Mouse (Mus musculus): ENCODE results near the gene Ccdc117. TPM values are rescaled to one million over a fixed set of nuclear protein-coding genes. Genes with fewer than 3 reads are reported as not detected.
"Not testable (repeated sequence)": the region's sequence is repeated elsewhere in the genome, so short reads cannot be mapped to it uniquely, and the experiment has no call there.

Gene Ccdc117
- total and polyA plus RNA-seq, 2 experiments from 2014 or later = 6.1 to 8.2 TPM

GRCm38 (mm10) chr11:5551931-5552330 is 9.9 kb upstream of the Ccdc117 start:
- no peak overlapping the region for H3K27ac ChIP-seq (ENCODE audit: low read depth, low read length)
- no peak overlapping the region for H3K9ac ChIP-seq (replicated peaks; ENCODE audit: low read length, poor library complexity, severe bottlenecking)
- TF ChIP-seq CTCF (IDR thresholded peaks at IDR 0.05) = no peak
- H3K36me3 ChIP-seq (ENCODE audit: insufficient read depth, low read length) = no peaks in the 10 kb centered on the region
- DNase-seq (ENCODE audit: low spot score) = no peak
- H3K4me2 ChIP-seq (ENCODE audit: low read depth, low read length, poor library complexity, severe bottlenecking) = no peak overlapping the region
- no peaks in the 10 kb centered on the region for H3K9me3 ChIP-seq (ENCODE audit: low read length)
- ATAC-seq (ENCODE audit: low FRiP score) = no peak
- no peak overlapping the region for H3K4me3 ChIP-seq (ENCODE audit: low read depth, low read length)
- no peaks in the 10 kb centered on the region for H3K27me3 ChIP-seq (ENCODE audit: insufficient read depth, low read length)
- 60% methylated on average over 1 of the region's 1 CpGs for WGBS
- H3K4me1 ChIP-seq (ENCODE audit: insufficient read depth, low read length) = no peaks in the 10 kb centered on the region

- ATAC-seq (ENCODE audit: low FRiP score) (no peak), DNase-seq (ENCODE audit: low spot score) (no peak)
- no peak overlapping the region for H3K4me2 ChIP-seq (ENCODE audit: low read depth, low read length, poor library complexity, severe bottlenecking)
- no peak overlapping the region for H3K9ac ChIP-seq (replicated peaks; ENCODE audit: low read length, poor library complexity, severe bottlenecking)
- H3K4me3 ChIP-seq (ENCODE audit: low read depth, low read length) = no peak overlapping the region
- no peaks in the 10 kb centered on the region for H3K27me3 ChIP-seq (ENCODE audit: insufficient read depth, low read length)
- no peaks in the 10 kb centered on the region for H3K9me3 ChIP-seq (ENCODE audit: low read length)
- H3K36me3 ChIP-seq (ENCODE audit: insufficient read depth, low read length) = no peaks in the 10 kb centered on the region
- no peak for TF ChIP-seq CTCF (IDR thresholded peaks at IDR 0.05)
- 92% methylated on average over 5 of the region's 5 CpGs for WGBS
- no peaks in the 10 kb centered on the region for H3K4me1 ChIP-seq (ENCODE audit: insufficient read depth, low read length)
- H3K27ac ChIP-seq (ENCODE audit: low read depth, low read length) = no peak overlapping the region
Observed at GRCm38 (mm10) chr11:5551430-5551829, 9.4 kb upstream of the Ccdc117 start.

DNA sequence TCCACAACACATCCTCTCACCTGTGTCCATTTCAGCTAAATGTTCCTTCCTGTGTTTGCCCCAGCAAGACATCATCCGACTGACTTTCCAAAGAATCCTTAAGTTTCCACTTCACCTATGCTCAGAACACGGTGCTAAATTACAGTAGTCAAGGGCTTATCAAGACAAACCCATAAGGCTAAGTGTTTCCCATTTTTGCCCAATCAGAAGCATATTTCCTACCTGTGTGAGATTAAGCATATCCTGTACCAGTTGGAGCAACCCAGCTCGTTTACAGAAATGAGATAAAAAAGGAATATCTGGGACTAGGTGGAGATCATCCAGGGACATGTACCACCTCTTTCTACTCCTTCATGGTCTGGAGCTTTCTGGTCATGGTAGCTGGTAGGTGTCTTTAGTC is 4.7 kb upstream of the Ccdc117 start:
- ATAC-seq (ENCODE audit: low FRiP score) (no peak), DNase-seq (ENCODE audit: low spot score) (no peak)
- WGBS = 89% methylated on average over 3 of the region's 3 CpGs
- Histone ChIP-seq H3K4me3 (ENCODE audit: low read depth, low read length) (no peak overlapping the region), H3K27me3 (ENCODE audit: insufficient read depth, low read length) (no peaks in the 10 kb centered on the region), H3K4me1 (ENCODE audit: insufficient read depth, low read length) (no peaks in the 10 kb centered on the region), H3K9ac (replicated peaks; ENCODE audit: low read length, poor library complexity, severe bottlenecking) (no peak overlapping the region), H3K4me2 (ENCODE audit: low read depth, low read length, poor library complexity, severe bottlenecking) (no peak overlapping the region), H3K27ac (ENCODE audit: low read depth, low read length) (no peak overlapping the region), H3K9me3 (ENCODE audit: low read length) (no peaks in the 10 kb centered on the region), H3K36me3 (ENCODE audit: insufficient read depth, low read length) (no peaks in the 10 kb centered on the region)
- no peak for TF ChIP-seq CTCF (IDR thresholded peaks at IDR 0.05)

- H3K4me3 ChIP-seq (ENCODE audit: low read depth, low read length) = no peak overlapping the region
- ATAC-seq (ENCODE audit: low FRiP score) (no peak), DNase-seq (ENCODE audit: low spot score) (no peak)
- no peak overlapping the region for H3K9ac ChIP-seq (replicated peaks; ENCODE audit: low read length, poor library complexity, severe bottlenecking)
- H3K4me2 ChIP-seq (ENCODE audit: low read depth, low read length, poor library complexity, severe bottlenecking) = no peak overlapping the region
- no peaks in the 10 kb centered on the region for H3K36me3 ChIP-seq (ENCODE audit: insufficient read depth, low read length)
- no peaks in the 10 kb centered on the region for H3K9me3 ChIP-seq (ENCODE audit: low read length)
- H3K27me3 ChIP-seq (ENCODE audit: insufficient read depth, low read length) = no peaks in the 10 kb centered on the region
- no peak for TF ChIP-seq CTCF (IDR thresholded peaks at IDR 0.05)
- WGBS = 72% methylated on average over 4 of the region's 4 CpGs
- H3K27ac ChIP-seq (ENCODE audit: low read depth, low read length) = no peak overlapping the region
- peaks cover 5% of the 10 kb centered on the region; the same call in 1 of the 2 replicates for H3K4me1 ChIP-seq (ENCODE audit: insufficient read depth, low read length)
Observed at GRCm38 (mm10) chr11:5545457-5545856, 3.5 kb upstream of the Ccdc117 start.

DNA sequence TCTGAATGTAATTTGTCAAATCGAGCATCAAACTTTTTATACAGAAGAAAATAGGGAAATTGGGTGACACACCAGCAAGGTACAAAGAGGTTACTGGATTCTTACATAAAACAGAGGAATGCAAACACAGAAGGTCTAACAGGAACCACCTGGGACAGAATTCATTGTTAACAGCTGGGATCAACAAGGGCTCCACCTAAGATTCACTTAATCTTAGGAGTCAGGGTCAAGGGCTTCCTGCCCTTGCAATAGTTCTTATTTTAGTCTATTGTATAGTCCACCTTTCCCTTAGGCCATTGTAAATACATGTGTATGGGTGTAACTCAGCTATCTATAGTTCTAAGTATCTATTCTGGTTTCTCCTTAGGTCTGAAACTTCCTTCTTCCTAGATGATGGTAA is 2.7 kb upstream of the Ccdc117 start:
- H3K9me3 ChIP-seq (ENCODE audit: low read length); H3K4me2 ChIP-seq (ENCODE audit: low read depth, low read length, poor library complexity, severe bottlenecking); H3K36me3 ChIP-seq (ENCODE audit: insufficient read depth, low read length); H3K27ac ChIP-seq (ENCODE audit: low read depth, low read length); H3K4me1 ChIP-seq (ENCODE audit: insufficient read depth, low read length); DNase-seq (ENCODE audit: low spot score); H3K4me3 ChIP-seq (ENCODE audit: low read depth, low read length); H3K27me3 ChIP-seq (ENCODE audit: insufficient read depth, low read length); ATAC-seq (ENCODE audit: low FRiP score); H3K9ac ChIP-seq (replicated peaks; ENCODE audit: low read length, poor library complexity, severe bottlenecking): not testable (repeated sequence)
- WGBS = 81% methylated on average over 1 of the region's 1 CpGs

GRCm38 (mm10) chr11:5543281-5543680 is 1.3 kb upstream of the Ccdc117 start:
- 92% methylated on average over 1 of the region's 1 CpGs for WGBS
- DNase-seq (ENCODE audit: low spot score) = no peak
- H3K36me3 ChIP-seq (ENCODE audit: insufficient read depth, low read length) = no peaks in the 10 kb centered on the region
- no peak overlapping the region for H3K4me2 ChIP-seq (ENCODE audit: low read depth, low read length, poor library complexity, severe bottlenecking)
- H3K9ac ChIP-seq (replicated peaks; ENCODE audit: low read length, poor library complexity, severe bottlenecking) = no peak overlapping the region
- peaks cover 8% of the 10 kb centered on the region; the same call in 1 of the 2 replicates for H3K4me1 ChIP-seq (ENCODE audit: insufficient read depth, low read length)
- no peak for ATAC-seq (ENCODE audit: low FRiP score)
- no peak overlapping the region for H3K4me3 ChIP-seq (ENCODE audit: low read depth, low read length)
- no peaks in the 10 kb centered on the region for H3K27me3 ChIP-seq (ENCODE audit: insufficient read depth, low read length)
- no peak for TF ChIP-seq CTCF (IDR thresholded peaks at IDR 0.05)
- H3K27ac ChIP-seq (ENCODE audit: low read depth, low read length) = no peak overlapping the region
- no peaks in the 10 kb centered on the region for H3K9me3 ChIP-seq (ENCODE audit: low read length)

Data from midbrain, postnatal 0 days (tissue).